Mouse (Mus musculus) kidney, adult 18-20 months (tissue): ENCODE data around the gene Ccdc93.

Experiments
- DNase-seq: peaks from one replicate; pipeline ENCODE4 v3.0.0; 2021

The Ccdc93 gene

GRCm38 (mm10) chr1:121451009-121451408, 20.2 kb downstream of the Ccdc93 start:
- DNase-seq, result no peak

- no peak for DNase-seq
Observed at GRCm38 (mm10) chr1:121452498-121452897, 21.6 kb downstream of the Ccdc93 start.

GRCm38 (mm10) chr1:121453053-121453452, 22.2 kb downstream of the Ccdc93 start:
- no peak for DNase-seq

DNA sequence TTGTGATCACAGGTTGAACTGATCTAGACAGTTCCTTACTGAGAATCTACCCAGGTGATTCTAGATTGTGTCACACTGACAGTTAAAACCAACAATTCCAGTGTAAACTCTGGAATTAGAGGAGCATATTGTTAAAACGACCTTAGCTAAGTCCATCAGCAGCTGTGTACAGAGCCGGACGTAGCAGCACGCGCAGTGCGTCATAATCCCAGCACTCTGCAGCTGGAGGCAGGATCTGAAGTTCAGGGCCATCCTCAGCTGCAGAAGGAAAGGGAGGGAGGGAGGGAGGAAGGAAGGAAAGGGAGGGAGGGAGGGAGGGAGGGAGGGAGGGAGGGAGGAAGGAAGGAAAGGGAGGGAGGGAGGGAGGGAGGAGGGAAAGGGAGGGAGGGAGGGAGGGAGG, 24.1 kb downstream of the Ccdc93 start:
- no peak for DNase-seq

DNA sequence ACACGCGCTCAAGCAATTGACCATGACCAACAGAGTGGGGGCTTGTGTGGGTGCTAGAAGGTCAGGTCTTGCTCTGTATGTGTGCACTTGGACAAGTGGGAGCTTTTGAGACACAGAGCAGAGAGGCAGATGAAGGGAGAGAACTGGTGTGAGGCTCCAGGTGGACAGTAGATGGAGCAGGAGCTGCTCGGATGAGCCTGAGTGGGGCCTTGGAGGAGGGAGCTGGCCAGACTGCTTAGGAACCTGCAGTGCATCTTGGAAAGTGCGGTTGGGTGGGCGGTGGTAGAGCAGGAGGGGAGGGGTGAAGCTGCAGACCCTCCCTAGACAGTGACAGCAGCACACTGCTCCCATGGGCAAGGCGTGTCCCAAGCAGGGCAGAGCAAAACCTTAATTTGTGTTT, 29.2 kb downstream of the Ccdc93 start:
- DNase-seq, result no peak

DNA sequence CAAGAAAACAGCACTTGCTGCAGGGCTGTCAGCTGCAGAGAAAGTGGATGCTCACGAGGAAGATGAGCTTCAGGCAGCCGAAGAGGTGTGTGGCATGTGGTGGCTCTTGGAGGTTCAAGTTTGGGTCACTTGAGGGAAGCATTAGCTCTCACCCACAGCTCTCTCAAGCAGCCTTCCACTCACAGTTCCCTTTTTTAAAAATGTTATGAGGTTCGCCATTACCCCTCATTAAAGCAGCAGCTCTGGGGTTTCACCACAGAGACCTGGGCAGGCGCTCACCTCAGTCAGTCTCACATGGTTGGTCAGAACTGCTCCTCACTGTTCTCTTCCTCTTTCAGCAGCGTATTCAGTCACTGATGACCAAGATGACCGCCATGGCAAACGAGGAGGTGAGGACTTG, 31.0 kb downstream of the Ccdc93 start:
- no peak for DNase-seq

- DNase-seq, result no peak
Observed at GRCm38 (mm10) chr1:121462643-121463042, 31.8 kb downstream of the Ccdc93 start.

DNA sequence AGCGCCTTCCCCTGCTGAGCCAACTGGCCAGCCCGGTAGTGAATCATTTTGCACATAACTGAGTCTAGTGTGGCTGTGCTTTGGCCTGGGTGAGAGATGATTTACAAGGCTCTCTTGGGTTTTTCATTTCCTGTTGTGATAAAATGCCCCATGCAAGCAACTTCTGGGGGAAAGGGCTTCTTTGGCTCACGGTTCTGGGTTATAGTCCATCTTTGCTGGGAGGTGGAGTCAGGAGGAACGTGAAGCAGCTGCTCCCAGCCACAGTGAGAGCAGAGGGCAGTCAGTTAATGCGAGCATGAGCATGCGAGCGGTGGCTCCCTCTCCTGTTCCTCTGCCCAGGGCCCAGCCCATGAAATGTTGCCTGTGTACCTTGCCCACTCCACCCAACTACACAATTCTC, 33.0 kb downstream of the Ccdc93 start:
- DNase-seq, result peak; percentile 57

DNA sequence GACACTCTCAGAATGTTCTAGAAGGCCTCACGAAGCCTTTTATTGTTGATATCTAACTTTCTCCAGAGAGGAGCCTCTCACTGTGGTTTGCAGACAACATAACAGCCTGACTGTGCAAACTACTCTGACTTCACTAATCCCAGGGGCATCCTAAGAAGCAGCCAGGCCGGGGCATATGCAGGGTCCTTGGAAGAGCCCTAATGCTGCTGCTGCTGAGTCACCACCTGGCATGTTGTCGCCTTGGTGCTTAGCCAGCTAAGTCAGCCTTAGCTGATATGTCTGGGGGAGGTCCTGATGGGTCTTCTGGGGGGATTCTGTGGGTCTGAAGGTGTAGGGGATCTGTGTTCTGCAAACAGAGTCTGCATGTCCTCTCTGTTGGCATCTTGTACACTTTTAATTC, 35.4 kb downstream of the Ccdc93 start:
- DNase-seq, result no peak

- DNase-seq, result peak; percentile 19
Observed at GRCm38 (mm10) chr1:121468271-121468670, 37.4 kb downstream of the Ccdc93 start.

DNA sequence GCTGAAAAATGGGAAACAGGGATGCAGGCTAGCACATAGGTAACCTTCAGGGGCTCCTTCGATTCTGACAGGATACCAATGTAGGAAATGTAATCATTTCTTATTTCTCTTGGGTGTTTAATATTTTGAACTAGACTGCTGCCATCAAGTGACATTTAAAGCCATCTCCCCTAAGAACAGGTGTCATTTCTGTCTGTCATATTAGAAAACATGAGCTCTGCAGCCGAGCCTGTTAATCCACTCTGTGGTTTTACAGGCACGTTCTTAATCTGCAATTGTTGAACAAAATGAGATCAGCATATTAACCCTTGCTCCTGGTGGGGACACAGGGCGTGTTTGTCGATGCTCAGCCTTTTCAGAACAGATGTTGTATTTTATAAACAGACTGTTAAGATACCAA, 40.7 kb downstream of the Ccdc93 start:
- no peak for DNase-seq

DNA sequence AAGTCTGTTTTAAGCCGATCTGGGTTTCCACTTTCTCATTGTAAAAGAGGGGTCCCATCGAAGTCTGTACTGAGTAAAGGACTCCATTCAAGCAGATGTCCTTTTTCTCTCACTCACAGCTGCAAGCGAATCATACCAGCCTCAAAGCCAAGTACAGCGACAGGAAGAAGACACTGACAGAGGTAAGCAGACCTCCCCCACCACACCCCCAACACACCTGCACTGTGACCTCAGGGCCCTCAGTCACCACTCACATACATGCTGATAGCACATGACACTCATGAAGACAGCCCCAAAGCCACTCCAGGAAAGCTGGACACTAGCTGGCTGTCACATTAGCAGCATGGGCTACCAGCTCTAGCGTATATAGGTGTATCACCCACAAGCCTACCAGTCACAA, 46.9 kb downstream of the Ccdc93 start:
- no peak for DNase-seq

DNA sequence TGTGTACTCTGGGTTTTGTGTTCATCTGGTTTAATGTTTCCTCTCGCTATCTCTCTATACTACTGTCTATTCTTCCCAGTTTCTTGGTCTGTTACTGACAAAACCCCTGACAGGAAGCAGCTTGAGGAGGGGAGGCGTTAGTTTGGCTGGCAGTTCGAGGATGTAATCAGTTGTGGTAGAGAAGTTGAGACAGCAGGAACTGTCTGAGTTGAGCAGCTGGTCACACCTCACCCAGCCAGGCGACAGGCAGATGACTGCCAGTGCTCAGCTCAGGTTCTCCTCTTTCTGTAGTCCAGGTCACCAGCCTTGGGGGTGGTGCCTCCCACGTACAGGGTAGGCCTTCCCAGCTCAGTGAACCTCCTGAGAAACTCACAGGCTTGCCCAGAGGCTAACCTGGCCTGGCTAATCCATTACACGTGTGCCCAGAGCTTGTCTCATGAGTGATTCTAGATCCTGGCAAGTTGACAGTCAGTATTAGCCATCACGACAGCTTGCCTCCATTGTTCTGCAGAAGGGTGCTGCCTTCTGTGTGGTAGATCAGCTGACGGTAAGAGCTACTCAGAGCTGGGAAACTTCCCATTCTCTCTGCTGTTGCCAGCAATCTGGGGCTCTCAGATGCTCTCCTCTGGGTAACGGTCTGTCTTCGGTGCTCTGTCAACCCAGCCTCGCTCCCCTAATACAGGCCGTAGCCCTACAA, 47.6 kb downstream of the Ccdc93 start:
- DNase-seq, result no peak

DNA sequence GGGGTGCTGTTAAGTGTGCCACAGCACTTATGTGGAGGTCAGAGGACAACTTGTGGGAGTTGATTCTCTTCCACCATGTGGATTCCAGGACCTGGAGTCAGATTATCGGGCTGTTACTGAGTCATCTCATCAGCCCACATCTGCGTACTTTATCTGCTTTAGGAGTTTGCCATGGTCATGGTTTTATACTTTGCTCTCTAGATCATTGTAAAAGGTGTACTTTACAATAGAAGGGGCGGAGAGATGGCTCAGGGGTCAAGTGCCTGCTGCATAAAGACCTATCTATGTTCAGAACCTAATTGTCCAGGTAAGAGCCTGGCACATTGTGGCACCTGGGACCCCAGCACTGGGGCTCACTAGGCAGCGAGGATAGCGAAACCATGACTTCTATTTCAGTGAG, 48.6 kb downstream of the Ccdc93 start:
- no peak for DNase-seq

DNA sequence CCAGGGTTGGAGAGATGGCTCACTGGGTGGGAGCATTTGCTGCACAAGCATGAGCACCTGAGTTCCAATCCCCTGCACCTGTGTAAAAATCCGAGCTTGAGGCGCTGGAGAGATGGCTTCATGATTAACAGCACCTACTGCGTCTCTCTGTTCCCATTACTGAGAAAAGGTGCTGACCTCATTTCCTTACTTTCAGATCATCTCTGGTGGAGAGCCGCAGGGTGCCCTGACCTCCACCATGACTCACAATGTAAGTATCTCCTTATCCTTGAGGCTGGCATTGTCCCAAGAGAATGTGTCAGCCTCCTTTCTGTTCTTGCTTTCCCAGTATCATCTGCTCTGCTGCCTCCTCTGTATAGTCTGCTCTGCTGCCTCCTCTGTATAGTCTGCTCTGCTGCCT, 52.2 kb downstream of the Ccdc93 start:
- DNase-seq, result no peak

DNA sequence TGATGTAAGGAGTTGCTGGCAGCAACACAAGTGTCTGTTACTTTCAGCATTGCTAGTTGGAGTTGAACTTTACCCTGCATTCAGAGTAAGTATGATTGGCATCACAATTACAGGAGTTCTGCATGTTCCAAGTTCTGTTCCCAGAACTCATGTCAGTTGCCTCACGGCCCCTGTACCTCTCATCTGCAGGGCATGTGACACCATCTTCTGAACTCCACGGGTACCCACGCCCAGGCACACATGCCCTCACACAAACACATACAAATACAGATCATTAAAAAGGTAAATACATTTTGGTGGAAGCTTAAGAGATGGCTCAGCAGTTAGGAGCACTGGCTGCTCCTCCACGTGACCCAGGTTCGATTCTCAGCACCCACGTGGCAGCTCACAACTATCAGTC, 56.0 kb downstream of the Ccdc93 start:
- DNase-seq, result no peak

DNA sequence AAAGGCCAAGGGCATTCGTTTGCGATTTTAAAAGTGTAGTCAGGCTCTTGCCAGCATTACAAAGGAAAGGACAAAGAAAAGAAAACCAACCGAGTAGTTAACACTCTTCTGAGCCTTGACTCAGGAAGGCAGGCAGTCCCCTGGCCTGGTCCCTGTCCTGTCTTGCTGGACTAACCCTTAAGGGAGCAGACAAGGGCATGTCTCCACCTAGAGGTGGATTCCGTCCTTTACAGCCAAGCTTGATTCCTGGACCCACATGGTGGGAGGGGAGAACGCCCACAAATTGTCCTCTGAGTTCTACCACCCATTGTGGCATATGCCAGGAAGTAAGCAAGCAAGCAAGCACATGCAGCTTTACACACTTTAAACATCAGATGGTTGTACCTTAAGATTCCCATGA, 59.4 kb downstream of the Ccdc93 start:
- DNase-seq, result peak; percentile 11

- DNase-seq, result no peak
Observed at GRCm38 (mm10) chr1:121497093-121497492, 66.2 kb downstream of the Ccdc93 start.

DNA sequence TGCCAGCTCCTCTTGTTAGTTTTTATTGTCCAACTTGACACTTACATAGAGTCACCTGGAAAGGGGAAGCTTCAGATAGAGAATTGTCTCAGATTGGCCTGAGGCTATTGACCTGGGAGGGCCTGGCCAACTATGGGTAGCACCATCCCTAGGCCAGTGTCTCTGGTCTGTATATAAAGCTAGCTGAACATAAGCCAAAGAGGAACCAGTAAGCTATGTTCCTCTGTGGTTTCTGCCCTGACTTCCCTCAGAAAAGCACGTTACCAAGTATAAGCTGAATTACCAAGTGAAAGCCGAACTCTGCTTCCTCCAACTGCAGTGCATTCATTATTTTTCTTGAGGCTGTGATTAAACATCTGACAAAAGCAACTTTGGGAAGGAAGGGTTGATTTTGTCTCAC, 77.9 kb downstream of the Ccdc93 start:
- DNase-seq, result no peak

DNA sequence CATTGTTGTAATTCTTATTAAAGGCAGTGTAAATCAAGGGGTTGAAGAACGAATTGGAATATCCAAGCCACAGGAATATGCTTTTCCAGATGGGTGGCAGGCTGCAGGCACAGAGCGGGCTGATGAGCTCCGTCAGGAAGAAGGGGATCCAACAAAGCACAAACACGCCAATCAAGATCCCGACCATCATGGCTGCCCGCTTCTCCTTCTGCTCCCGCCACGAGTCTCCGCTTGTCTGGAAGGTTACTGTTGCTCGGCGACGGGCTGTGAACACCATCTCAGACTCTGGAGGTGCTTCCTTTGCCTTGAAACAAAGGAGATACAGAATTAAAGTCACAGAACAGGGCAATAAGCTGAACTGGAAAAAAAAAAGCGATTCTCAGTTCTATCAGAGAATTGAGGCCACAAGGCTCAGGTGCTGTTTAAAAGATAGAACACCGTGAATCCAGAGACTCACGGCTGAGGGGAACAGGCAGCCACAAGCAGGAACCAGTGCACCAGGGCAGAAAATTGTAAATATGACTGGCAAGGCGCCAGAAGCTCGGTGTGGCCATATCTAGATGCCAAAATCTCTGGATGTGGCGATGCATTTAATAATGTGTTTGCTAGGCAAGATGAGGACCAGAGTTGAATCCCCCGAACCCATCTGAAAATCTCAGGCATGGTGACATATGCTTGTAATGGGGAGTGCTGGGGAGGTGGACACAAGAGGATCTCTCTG, 79.7 kb downstream of the Ccdc93 start:
- DNase-seq, result no peak

DNA sequence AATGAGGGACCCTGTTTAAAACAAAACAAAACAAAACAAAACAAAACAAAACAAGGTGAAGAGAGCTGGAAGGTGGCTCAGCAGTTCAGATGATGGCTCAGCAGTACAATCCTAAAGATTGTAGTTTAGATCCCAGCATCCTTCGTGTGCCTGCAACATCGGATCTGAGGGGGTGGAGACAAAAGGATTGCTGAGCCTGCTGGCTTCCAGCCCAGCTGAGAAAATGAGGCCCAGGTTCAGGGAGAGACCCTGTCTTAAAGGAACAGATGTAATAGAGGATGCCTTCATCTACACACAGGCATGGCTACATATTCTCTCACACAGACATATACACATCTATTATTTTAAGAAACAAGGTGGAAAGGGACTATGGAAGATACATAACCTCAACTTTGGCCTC, 80.3 kb downstream of the Ccdc93 start:
- no peak for DNase-seq

- no peak for DNase-seq
Observed at GRCm38 (mm10) chr1:121511966-121512365, 81.1 kb downstream of the Ccdc93 start.

DNA sequence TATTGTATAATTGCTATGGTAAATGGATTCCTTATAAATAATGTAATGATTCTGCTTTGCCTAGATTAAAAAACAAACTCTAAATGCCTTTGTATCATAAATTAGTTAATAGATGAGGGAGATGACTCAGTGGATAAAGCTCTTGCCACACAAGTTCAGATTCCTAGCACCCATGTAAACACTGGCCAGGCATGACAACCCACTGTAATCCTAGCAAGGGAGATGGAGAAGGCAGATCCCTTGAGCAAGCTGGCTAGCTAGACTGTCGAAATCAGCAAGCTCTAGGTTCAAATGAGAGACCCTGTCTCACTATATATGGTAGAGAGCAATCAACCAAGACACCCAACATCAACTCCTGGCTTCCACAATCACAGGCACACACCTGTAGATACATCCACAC, 87.8 kb downstream of the Ccdc93 start:
- no peak for DNase-seq

GRCm38 (mm10) chr1:121527061-121527460, 96.2 kb downstream of the Ccdc93 start:
- no peak for DNase-seq
